Mouse (Mus musculus): ENCODE results near the gene Adipor2. TPM values are rescaled to one million over a fixed set of nuclear protein-coding genes. Genes with fewer than 3 reads are reported as not detected.

Gene Adipor2
- polyA plus RNA-seq (2014; fragmentation: Nextera tagmentation; extraction: Ambion mirVana), result 37.5 and 37.9 TPM in 2 replicates

DNA sequence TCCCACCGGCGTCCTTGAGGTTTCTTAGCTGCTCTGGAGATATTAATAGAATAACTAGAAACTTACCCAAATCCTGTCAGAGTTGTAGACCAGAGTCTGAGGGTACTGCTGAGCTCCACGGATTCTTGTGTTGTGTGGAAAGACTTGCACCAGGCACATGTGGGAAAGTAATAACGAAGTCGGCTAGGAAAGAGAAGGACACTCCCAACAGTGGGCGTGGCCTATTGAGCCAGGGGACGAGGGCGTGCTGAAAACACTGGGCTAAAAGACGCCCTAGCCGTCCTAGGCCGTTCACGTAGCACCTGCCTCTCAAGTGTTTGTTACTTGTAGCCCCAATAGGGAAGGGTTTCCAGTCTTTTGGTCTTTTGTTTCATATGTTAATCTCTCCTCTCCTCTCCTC lies at the start of gene Adipor2:
Adipor2 (minus strand) TSS at position 351 of the 400 bp plus-strand sequence.
- peak within 1 kb of the TSS; percentile 24; the same call in 1 of the 2 replicates for H3K4me2 ChIP-seq (replicated peaks; ENCODE audit: low read depth, low read length)
- H3K9me3 ChIP-seq (ENCODE audit: control insufficient read depth, low read depth, low read length), result no peaks in the 10 kb centered on the region
- no peaks in the 10 kb centered on the region for H3K36me3 ChIP-seq (ENCODE audit: control insufficient read depth, insufficient read depth, low read length)
- H3K4me1 ChIP-seq (ENCODE audit: control insufficient read depth, insufficient read depth, low read length), result 0 out of 2 replicates have a peak, but pooled peaks cover 8% of the 10 kb centered on the region
- ATAC-seq (ENCODE audit: insufficient number of reproducible peaks, insufficient read depth, low FRiP score, low read depth), result peak; percentile 56; the same call in 1 of the 2 replicates
- 5% methylated on average over 12 of the region's 12 CpGs for WGBS
- no peaks in the 10 kb centered on the region for H3K27me3 ChIP-seq (ENCODE audit: control insufficient read depth, insufficient read depth, low read length)
- H3K4me3 ChIP-seq (ENCODE audit: low read depth, low read length), result no peak within 1 kb of the TSS
- no peak within 1 kb of the TSS for H3K27ac ChIP-seq (ENCODE audit: low read length)
- no peak within 1 kb of the TSS for H3K9ac ChIP-seq (replicated peaks; ENCODE audit: low read depth, low read length)

DNA sequence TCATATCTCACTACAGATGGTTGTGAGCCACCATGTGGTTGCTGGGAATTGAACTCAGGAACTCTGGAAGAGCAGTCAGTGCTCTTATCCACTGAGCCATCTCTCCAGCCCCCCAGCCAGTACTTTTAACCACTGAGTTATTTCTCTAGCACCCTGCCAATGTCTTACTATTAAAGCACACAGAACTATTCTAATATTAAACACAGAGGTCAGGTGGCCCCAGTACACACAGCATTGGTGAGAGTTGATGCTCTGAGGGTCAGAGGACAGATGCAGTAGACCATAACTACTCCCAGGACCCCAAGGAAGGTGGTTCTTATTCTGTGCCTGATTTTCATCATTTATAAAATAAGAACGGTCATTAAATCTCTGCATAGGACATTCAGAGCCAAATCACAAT lies 48.7 kb upstream of the Adipor2 start:
- Histone ChIP-seq H3K9ac (replicated peaks; ENCODE audit: low read depth, low read length) (no peak overlapping the region), H3K36me3 (ENCODE audit: control insufficient read depth, insufficient read depth, low read length) (no peaks in the 10 kb centered on the region), H3K9me3 (ENCODE audit: control insufficient read depth, low read depth, low read length) (no peaks in the 10 kb centered on the region), H3K4me1 (ENCODE audit: control insufficient read depth, insufficient read depth, low read length) (no peaks in the 10 kb centered on the region), H3K27me3 (ENCODE audit: control insufficient read depth, insufficient read depth, low read length) (no peaks in the 10 kb centered on the region), H3K27ac (ENCODE audit: low read length) (no peak overlapping the region), H3K4me3 (ENCODE audit: low read depth, low read length) (no peak overlapping the region), H3K4me2 (replicated peaks; ENCODE audit: low read depth, low read length) (no peak overlapping the region)
- ATAC-seq (ENCODE audit: insufficient number of reproducible peaks, insufficient read depth, low FRiP score, low read depth), result no peak
- 93% methylated on average over 1 of the region's 1 CpGs for WGBS

DNA sequence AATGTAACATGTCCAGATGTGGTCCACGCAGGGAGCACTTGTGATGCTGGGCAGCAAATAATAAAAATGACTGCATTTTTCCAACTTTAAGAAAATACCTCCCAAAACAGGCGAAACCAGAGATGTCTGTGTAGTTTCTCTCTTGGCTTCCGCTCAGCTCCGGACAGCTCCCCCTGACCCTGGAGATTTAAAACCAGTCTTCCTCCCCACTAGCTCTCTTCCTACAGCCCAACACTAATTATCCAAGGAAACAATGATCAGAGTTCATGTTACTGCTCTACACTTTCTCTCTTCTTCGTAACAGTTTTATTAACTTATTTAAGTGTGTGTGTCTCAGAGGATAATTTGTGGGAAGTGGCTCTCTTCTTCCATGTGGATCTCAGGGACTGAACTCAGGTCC lies 42.9 kb upstream of the Adipor2 start:
- Histone ChIP-seq H3K4me2 (replicated peaks; ENCODE audit: low read depth, low read length) (no peak overlapping the region), H3K4me3 (ENCODE audit: low read depth, low read length) (no peak overlapping the region), H3K27ac (ENCODE audit: low read length) (no peak overlapping the region), H3K9ac (replicated peaks; ENCODE audit: low read depth, low read length) (no peak overlapping the region), H3K9me3 (ENCODE audit: control insufficient read depth, low read depth, low read length) (no peaks in the 10 kb centered on the region), H3K4me1 (ENCODE audit: control insufficient read depth, insufficient read depth, low read length) (0 out of 2 replicates have a peak, but pooled peaks cover 2% of the 10 kb centered on the region), H3K36me3 (ENCODE audit: control insufficient read depth, insufficient read depth, low read length) (no peaks in the 10 kb centered on the region), H3K27me3 (ENCODE audit: control insufficient read depth, insufficient read depth, low read length) (no peaks in the 10 kb centered on the region)
- 68% methylated on average over 5 of the region's 5 CpGs for WGBS
- no peak for ATAC-seq (ENCODE audit: insufficient number of reproducible peaks, insufficient read depth, low FRiP score, low read depth)

DNA sequence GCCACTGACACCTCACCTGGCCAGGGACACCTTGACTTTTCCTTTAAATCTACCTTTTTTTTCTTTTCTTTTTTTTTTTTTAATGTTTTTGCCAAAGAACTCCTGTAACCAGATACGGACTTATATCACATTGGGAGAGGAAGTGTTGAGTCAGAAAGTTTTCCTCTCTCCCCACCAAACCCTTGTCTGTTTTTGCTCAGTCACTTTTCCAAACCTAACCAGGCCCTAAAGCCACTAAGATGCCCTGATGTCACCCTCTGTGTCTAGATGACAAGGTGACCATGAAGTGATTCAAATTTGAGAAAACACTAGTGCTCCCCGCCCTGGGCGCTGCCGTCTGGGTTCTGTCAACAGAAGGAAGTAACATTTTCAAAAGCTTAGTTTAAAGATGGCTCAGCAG lies 41.5 kb upstream of the Adipor2 start:
- Histone ChIP-seq H3K4me1 (ENCODE audit: control insufficient read depth, insufficient read depth, low read length) (0 out of 2 replicates have a peak, but pooled peaks cover 2% of the 10 kb centered on the region), H3K9me3 (ENCODE audit: control insufficient read depth, low read depth, low read length) (no peaks in the 10 kb centered on the region), H3K27me3 (ENCODE audit: control insufficient read depth, insufficient read depth, low read length) (no peaks in the 10 kb centered on the region), H3K4me2 (replicated peaks; ENCODE audit: low read depth, low read length) (no peak overlapping the region), H3K9ac (replicated peaks; ENCODE audit: low read depth, low read length) (no peak overlapping the region), H3K36me3 (ENCODE audit: control insufficient read depth, insufficient read depth, low read length) (no peaks in the 10 kb centered on the region), H3K4me3 (ENCODE audit: low read depth, low read length) (no peak overlapping the region), H3K27ac (ENCODE audit: low read length) (no peak overlapping the region)
- ATAC-seq (ENCODE audit: insufficient number of reproducible peaks, insufficient read depth, low FRiP score, low read depth), result no peak
- 47% methylated on average over 4 of the region's 4 CpGs for WGBS

DNA sequence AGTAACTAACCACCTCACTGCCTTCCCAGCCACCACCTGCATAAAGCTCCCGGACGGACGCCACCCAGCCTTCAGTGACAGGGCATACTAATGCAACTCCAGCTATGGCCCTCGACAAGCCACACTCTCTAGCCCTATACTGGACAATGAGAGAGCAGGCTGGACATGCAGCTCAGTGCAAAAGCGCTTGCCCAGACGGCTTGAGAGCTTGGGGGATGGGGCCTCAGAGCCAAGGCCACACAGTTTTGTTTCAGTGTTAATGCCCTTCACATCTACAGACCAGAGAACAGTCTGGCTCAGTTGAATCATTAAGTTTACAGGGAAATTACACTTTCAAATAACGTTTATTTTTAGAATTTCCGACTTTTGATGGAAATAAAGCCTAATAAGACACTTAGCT lies 40.7 kb upstream of the Adipor2 start:
- Histone ChIP-seq H3K36me3 (ENCODE audit: control insufficient read depth, insufficient read depth, low read length) (no peaks in the 10 kb centered on the region), H3K9me3 (ENCODE audit: control insufficient read depth, low read depth, low read length) (no peaks in the 10 kb centered on the region), H3K27ac (ENCODE audit: low read length) (no peak overlapping the region), H3K4me1 (ENCODE audit: control insufficient read depth, insufficient read depth, low read length) (0 out of 2 replicates have a peak, but pooled peaks cover 2% of the 10 kb centered on the region), H3K4me2 (replicated peaks; ENCODE audit: low read depth, low read length) (no peak overlapping the region), H3K9ac (replicated peaks; ENCODE audit: low read depth, low read length) (no peak overlapping the region), H3K4me3 (ENCODE audit: low read depth, low read length) (no peak overlapping the region), H3K27me3 (ENCODE audit: control insufficient read depth, insufficient read depth, low read length) (no peaks in the 10 kb centered on the region)
- WGBS, result 57% methylated on average over 8 of the region's 8 CpGs
- ATAC-seq (ENCODE audit: insufficient number of reproducible peaks, insufficient read depth, low FRiP score, low read depth), result no peak

DNA sequence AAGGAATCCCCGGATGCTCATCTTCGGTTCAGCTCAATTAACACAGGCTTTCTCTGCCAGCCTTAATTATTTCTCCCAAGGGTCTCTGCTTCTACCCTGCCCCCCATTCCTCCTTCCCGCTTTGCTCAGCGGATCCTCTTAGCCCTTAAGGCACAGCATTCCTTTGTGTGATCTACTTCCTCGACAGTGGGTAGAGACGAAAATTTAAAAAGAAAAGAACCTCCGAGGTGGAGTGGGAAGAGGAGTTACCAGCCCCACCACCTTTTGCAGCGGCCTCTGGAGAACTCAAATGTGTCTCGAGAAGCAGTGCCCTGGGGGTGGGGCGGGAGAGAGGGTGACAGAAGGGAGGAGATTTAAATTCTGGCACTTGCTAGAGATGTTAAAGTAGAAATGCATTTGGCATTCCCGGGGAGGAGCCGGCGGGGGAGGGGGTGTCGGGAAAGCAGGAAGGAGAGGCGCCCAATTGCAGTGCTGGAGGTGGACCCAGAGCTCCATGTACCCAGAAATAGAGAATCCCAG lies 34.5 kb upstream of the Adipor2 start:
- Histone ChIP-seq H3K4me2 (replicated peaks; ENCODE audit: low read depth, low read length) (peak overlapping the region; percentile 51), H3K4me1 (ENCODE audit: control insufficient read depth, insufficient read depth, low read length) (peaks cover 12% of the 10 kb centered on the region; the same call in 1 of the 2 replicates), H3K27me3 (ENCODE audit: control insufficient read depth, insufficient read depth, low read length) (no peaks in the 10 kb centered on the region), H3K9ac (replicated peaks; ENCODE audit: low read depth, low read length) (no peak overlapping the region; the same call in 1 of the 2 replicates), H3K9me3 (ENCODE audit: control insufficient read depth, low read depth, low read length) (no peaks in the 10 kb centered on the region), H3K36me3 (ENCODE audit: control insufficient read depth, insufficient read depth, low read length) (no peaks in the 10 kb centered on the region), H3K27ac (ENCODE audit: low read length) (peak overlapping the region; percentile 29; the same call in 1 of the 2 replicates), H3K4me3 (ENCODE audit: low read depth, low read length) (peak overlapping the region; percentile 20)
- WGBS, result 1% methylated on average over 15 of the region's 15 CpGs
- no peak for ATAC-seq (ENCODE audit: insufficient number of reproducible peaks, insufficient read depth, low FRiP score, low read depth)

DNA sequence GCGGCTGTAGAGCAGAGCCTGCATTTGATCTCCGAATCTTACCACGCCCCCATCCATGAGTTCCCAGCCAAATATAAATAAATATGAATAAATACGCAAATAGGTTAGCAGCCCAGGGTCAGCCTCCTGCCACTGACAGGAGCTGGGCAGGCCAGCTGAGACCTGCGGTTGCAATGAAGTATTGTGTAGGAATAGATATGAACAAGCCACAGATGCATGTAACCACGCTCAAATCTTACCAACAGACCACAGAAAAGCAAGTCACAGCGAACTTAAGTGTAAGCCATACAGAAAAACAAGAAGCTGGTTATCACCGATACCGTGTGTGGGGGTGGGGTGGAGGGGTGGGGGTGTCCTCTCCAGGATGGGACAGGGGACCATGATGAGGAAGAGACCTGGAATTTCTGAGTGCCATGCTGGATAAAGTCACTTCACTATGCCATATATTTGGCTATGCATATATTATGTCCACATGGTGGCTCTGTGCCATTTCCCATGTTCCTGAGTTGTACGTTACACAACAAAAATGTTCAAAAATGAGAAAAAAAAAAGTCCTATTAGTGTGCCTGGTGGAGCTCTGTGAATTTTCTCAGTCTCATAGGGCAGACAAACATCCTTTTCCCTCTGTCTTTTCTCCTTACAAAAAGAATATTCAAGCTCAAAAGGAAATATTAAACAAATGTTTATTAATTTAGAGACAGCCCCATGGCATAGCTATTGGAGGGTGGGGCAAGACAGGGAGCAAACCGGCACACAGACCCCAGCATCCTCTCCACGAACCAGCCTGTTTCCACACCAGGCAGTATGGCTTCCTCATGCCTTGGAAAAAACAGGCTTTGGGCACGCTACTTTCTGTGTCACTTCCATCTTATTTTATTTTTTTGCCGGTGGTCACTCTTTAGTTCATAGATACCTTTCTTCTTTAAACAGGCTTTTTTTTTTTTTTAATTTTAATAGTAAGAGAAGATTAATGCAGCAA lies 33.8 kb upstream of the Adipor2 start:
- no peak overlapping the region for H3K9ac ChIP-seq (replicated peaks; ENCODE audit: low read depth, low read length)
- WGBS, result 35% methylated on average over 14 of the region's 14 CpGs
- H3K27ac ChIP-seq (ENCODE audit: low read length), result no peak overlapping the region

DNA sequence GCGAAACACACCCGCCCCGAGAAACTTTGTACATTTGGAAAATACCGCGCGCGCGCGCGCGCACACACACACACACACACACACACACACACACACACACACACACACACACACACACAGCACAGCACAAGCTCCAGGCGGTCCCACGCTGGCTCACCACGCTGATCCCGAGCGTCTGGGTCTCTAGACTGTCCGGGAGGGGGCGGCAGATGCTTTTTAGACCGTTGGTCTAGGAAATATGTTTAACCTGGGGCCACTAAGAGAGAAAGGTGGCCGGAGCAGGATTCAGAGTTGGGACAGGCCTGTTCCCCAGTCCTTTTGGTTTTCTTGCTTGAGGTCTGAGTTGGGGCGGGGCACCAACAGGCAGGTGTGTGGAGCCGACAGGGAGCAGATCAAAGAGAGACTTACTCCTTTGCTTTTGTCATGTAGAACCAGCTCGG lies 31.6 kb upstream of the Adipor2 start:
- no peak overlapping the region for H3K27ac ChIP-seq (ENCODE audit: low read length)
- H3K4me3 ChIP-seq (ENCODE audit: low read depth, low read length), result peak overlapping the region; percentile 28
- H3K9ac ChIP-seq (replicated peaks; ENCODE audit: low read depth, low read length), result peak overlapping the region; percentile 21; the same call in 1 of the 2 replicates
- H3K27me3 ChIP-seq (ENCODE audit: control insufficient read depth, insufficient read depth, low read length), result no peaks in the 10 kb centered on the region
- no peaks in the 10 kb centered on the region for H3K9me3 ChIP-seq (ENCODE audit: control insufficient read depth, low read depth, low read length)
- peak overlapping the region; percentile 64 for H3K4me2 ChIP-seq (replicated peaks; ENCODE audit: low read depth, low read length)
- H3K36me3 ChIP-seq (ENCODE audit: control insufficient read depth, insufficient read depth, low read length), result no peaks in the 10 kb centered on the region
- ATAC-seq (ENCODE audit: insufficient number of reproducible peaks, insufficient read depth, low FRiP score, low read depth), result peak; percentile 77
- peaks cover 12% of the 10 kb centered on the region; the same call in 1 of the 2 replicates for H3K4me1 ChIP-seq (ENCODE audit: control insufficient read depth, insufficient read depth, low read length)
- 4% methylated on average over 23 of the region's 23 CpGs for WGBS

More for the DNA sequence above, 33.8 kb upstream of the Adipor2 start:
- H3K4me2 ChIP-seq (replicated peaks; ENCODE audit: low read depth, low read length), result peak overlapping the region; percentile 51; the same call in 1 of the 2 replicates
- H3K36me3 ChIP-seq (ENCODE audit: control insufficient read depth, insufficient read depth, low read length), result no peaks in the 10 kb centered on the region
- H3K4me3 ChIP-seq (ENCODE audit: low read depth, low read length), result no peak overlapping the region; the same call in 1 of the 2 replicates
- no peaks in the 10 kb centered on the region for H3K27me3 ChIP-seq (ENCODE audit: control insufficient read depth, insufficient read depth, low read length)
- H3K9me3 ChIP-seq (ENCODE audit: control insufficient read depth, low read depth, low read length), result no peaks in the 10 kb centered on the region
- peaks cover 12% of the 10 kb centered on the region; the same call in 1 of the 2 replicates for H3K4me1 ChIP-seq (ENCODE audit: control insufficient read depth, insufficient read depth, low read length)
- ATAC-seq (ENCODE audit: insufficient number of reproducible peaks, insufficient read depth, low FRiP score, low read depth), result no peak
